In the genomic region with DNA sequence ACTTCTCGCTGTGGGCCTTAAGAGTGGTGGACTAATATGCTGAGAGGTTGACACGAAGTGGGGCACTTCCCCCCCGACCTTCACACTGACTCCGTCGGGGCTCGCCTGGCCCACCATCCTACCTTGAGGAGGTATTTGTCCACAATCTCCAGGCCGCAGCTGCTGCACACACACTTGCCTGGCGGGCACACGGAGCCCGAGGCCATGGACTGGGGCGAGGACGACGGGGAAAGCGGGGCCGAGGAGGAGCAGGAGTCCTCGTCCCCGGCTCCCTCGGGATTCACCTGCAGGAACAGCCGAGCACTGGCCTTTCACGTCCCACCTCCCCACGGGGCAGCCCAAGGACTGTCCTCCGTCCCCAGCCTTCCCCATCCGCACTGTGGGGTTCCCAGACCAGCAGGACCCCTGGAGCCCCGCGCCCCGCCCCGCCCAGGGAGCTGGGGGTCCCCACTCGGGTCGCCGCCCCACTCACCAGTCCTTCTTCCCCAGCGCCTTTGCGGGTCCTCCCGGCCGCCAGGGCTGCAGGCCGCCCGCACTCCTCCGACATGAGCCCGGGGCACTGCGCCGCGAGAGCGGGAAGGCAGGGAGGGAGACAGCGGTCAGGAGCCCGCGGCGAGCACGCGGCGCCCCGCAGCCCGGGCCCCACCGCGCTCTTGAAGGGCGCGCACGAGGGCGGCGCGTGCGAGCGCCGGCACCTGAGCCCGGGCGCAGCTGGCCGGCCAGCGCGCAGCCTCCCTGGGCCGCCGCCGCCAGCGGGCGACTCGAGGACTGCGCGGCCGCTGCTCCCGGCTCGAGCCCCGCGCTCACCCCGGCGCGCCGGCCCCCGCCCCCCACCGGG, we compare ENCODE assay signal across 8 mouse cellular contexts. TPM values are rescaled to one million over a fixed set of nuclear protein-coding genes. Genes with fewer than 3 reads are reported as not detected.
DNase-seq lines count a peak whose midpoint lies in the region; ATAC-seq and TF ChIP-seq lines count a peak whose summit lies in the region.

No protein-coding gene starts in this region.

- no peak for DNase-seq in heart, postnatal 4 days
- peak; percentile 26 for DNase-seq in hindbrain, postnatal 0 days (ENCODE audit: low spot score)
- no peak for DNase-seq in cerebellum, adult 9-11 months

- peak overlapping the region; percentile 0; the same call in 1 of the 2 replicates for H3K9ac ChIP-seq in heart, embryonic 12.5 days
- H3K9ac ChIP-seq in embryonic facial prominence, embryonic 13.5 days = peak overlapping the region; percentile 89
- H3K9ac ChIP-seq in hindbrain, postnatal 0 days (replicated peaks; ENCODE audit: low read length) = 0 out of 2 replicates have a peak overlapping the region, but pooled peaks have one; percentile 13
- H3K9ac ChIP-seq in midbrain, embryonic 13.5 days (replicated peaks) = peak overlapping the region; percentile 54; the same call in 1 of the 2 replicates

- H3K4me2 ChIP-seq in heart, embryonic 12.5 days = peak overlapping the region; percentile 80
- peak overlapping the region; percentile 71 for H3K4me2 ChIP-seq in embryonic facial prominence, embryonic 13.5 days
- H3K4me2 ChIP-seq in hindbrain, postnatal 0 days (ENCODE audit: low read depth, low read length) = peak overlapping the region; percentile 58
- peak overlapping the region; percentile 71 for H3K4me2 ChIP-seq in midbrain, embryonic 13.5 days (replicated peaks)

- peaks cover 65% of the 10 kb centered on the region for H3K27me3 ChIP-seq in heart, embryonic 12.5 days (replicated peaks)
- peaks cover 80% of the 10 kb centered on the region for H3K27me3 ChIP-seq in embryonic facial prominence, embryonic 13.5 days
- peaks cover 63% of the 10 kb centered on the region for H3K27me3 ChIP-seq in hindbrain, postnatal 0 days (ENCODE audit: insufficient read depth, low read length)
- H3K27me3 ChIP-seq in midbrain, embryonic 13.5 days = peaks cover 90% of the 10 kb centered on the region

- 4% methylated on average over 81 of the region's 86 CpGs for WGBS in heart, embryonic 12.5 days
- WGBS in embryonic facial prominence, embryonic 13.5 days = under 1% methylated on average over 78 of the region's 86 CpGs
- WGBS in hindbrain, postnatal 0 days = 1% methylated on average over 65 of the region's 86 CpGs
- WGBS in midbrain, embryonic 13.5 days = 1% methylated on average over 47 of the region's 86 CpGs

- TF ChIP-seq CTCF in hindbrain, postnatal 0 days (IDR thresholded peaks at IDR 0.05; ENCODE audit: low read depth) = no peak

- no peak overlapping the region for H3K27ac ChIP-seq in heart, embryonic 12.5 days (ENCODE audit: poor library complexity, severe bottlenecking)
- peak overlapping the region; percentile 97 for H3K27ac ChIP-seq in embryonic facial prominence, embryonic 13.5 days
- no peak overlapping the region for H3K27ac ChIP-seq in hindbrain, postnatal 0 days
- H3K27ac ChIP-seq in midbrain, embryonic 13.5 days = no peak overlapping the region

- peaks cover 23% of the 10 kb centered on the region for H3K4me1 ChIP-seq in heart, embryonic 12.5 days (replicated peaks)
- H3K4me1 ChIP-seq in embryonic facial prominence, embryonic 13.5 days = peaks cover 26% of the 10 kb centered on the region
- H3K4me1 ChIP-seq in hindbrain, postnatal 0 days (ENCODE audit: insufficient read depth, low read length) = no peaks in the 10 kb centered on the region
- H3K4me1 ChIP-seq in midbrain, embryonic 13.5 days (replicated peaks) = peaks cover 30% of the 10 kb centered on the region

- peak overlapping the region; percentile 48 for H3K4me3 ChIP-seq in heart, embryonic 12.5 days
- H3K4me3 ChIP-seq in embryonic facial prominence, embryonic 13.5 days = peak overlapping the region; percentile 62
- H3K4me3 ChIP-seq in hindbrain, postnatal 0 days (ENCODE audit: low read length) = peak overlapping the region; percentile 36
- H3K4me3 ChIP-seq in midbrain, embryonic 13.5 days (replicated peaks) = peak overlapping the region; percentile 41

- no peaks in the 10 kb centered on the region for H3K36me3 ChIP-seq in heart, embryonic 12.5 days
- no peaks in the 10 kb centered on the region for H3K36me3 ChIP-seq in embryonic facial prominence, embryonic 13.5 days
- H3K36me3 ChIP-seq in hindbrain, postnatal 0 days (ENCODE audit: insufficient read depth, low read length) = no peaks in the 10 kb centered on the region
- no peaks in the 10 kb centered on the region for H3K36me3 ChIP-seq in midbrain, embryonic 13.5 days

- ATAC-seq in heart, embryonic 12.5 days (ENCODE audit: insufficient number of reproducible peaks, low FRiP score) = peak; percentile 73
- ATAC-seq in embryonic facial prominence, embryonic 13.5 days (ENCODE audit: insufficient number of reproducible peaks, insufficient read depth, low FRiP score, low TSS enrichment, low read depth) = peak; percentile 33; the same call in 1 of the 2 replicates
- peak; percentile 77 for ATAC-seq in hindbrain, postnatal 0 days
- peak; percentile 93 for ATAC-seq in midbrain, embryonic 13.5 days
- ATAC-seq in erythroblast, adult 5-6 weeks (replicated peaks; ENCODE audit: low FRiP score, poor library complexity, severe bottlenecking) = no peak
- ATAC-seq in activated CD4-positive, CD25-positive, alpha-beta regulatory T cell, adult 4 months = no peak

- H3K9me3 ChIP-seq in heart, embryonic 12.5 days (replicated peaks) = no peaks in the 10 kb centered on the region
- H3K9me3 ChIP-seq in embryonic facial prominence, embryonic 13.5 days = no peaks in the 10 kb centered on the region
- H3K9me3 ChIP-seq in hindbrain, postnatal 0 days (ENCODE audit: low read length) = no peaks in the 10 kb centered on the region
- no peaks in the 10 kb centered on the region for H3K9me3 ChIP-seq in midbrain, embryonic 13.5 days

RNA-seq across cellular contexts. Expression of gene Lhx8, which starts 2.4 kb away (rescaled TPM):
- 0.17 TPM in 1 of 2 replicates, not detected in the other for polyA plus RNA-seq in heart, embryonic 12.5 days (2016; fragmentation: Nextera tagmentation; extraction: Ambion mirVana)
- total RNA-seq in heart, postnatal 4 days (2021) = not detected
- polyA plus RNA-seq in embryonic facial prominence, embryonic 13.5 days (2015; fragmentation: Nextera tagmentation; extraction: Ambion mirVana) = 58.2 and 61.9 TPM in 2 replicates
- total RNA-seq in hindbrain, postnatal 0 days (2014; rRNA removed) = not detected in 2 replicates
- polyA plus RNA-seq in hindbrain, postnatal 0 days (2015; fragmentation: Nextera tagmentation; extraction: Ambion mirVana) = 0.20 and 0.21 TPM in 2 replicates
- polyA plus RNA-seq in midbrain, embryonic 13.5 days (2015; fragmentation: Nextera tagmentation; extraction: Ambion mirVana) = 0.37 and 1.4 TPM in 2 replicates
- total RNA-seq in erythroblast, adult 5-6 weeks (2015; ENCODE audit: low replicate concordance) = not detected in 2 replicates
- not detected in 2 replicates for total RNA-seq in erythroblast, adult 5-6 weeks (2017; ENCODE audit: low replicate concordance)
- polyA plus RNA-seq in activated CD4-positive, CD25-positive, alpha-beta regulatory T cell, adult 4 months (2017; shearing (Covaris generic)) = not detected

Comparison
In these comparisons a context has a peak if more than half of its experiments do, and no peak if none do; other contexts are left out.
1. ATAC-seq: peak in heart, embryonic 12.5 days (single experiment), embryonic facial prominence, embryonic 13.5 days (single experiment), hindbrain, postnatal 0 days (single experiment) and midbrain, embryonic 13.5 days (single experiment); none in erythroblast, adult 5-6 weeks (single experiment) and activated CD4-positive, CD25-positive, alpha-beta regulatory T cell, adult 4 months (single experiment).
2. H3K9ac ChIP-seq: peak in every context shown above with its lines; median percentile 89 in embryonic facial prominence, embryonic 13.5 days; 54 in midbrain, embryonic 13.5 days; 13 in hindbrain, postnatal 0 days; 0 in heart, embryonic 12.5 days.
3. RNA of gene Lhx8, which starts 2.4 kb away (polyA plus RNA-seq): 58.2 to 61.9 TPM in embryonic facial prominence, embryonic 13.5 days; 0.37 to 1.4 TPM in midbrain, embryonic 13.5 days, 0.20 to 0.21 TPM in hindbrain, postnatal 0 days, 0.17 TPM in heart, embryonic 12.5 days and not detected in activated CD4-positive, CD25-positive, alpha-beta regulatory T cell, adult 4 months; every median in the first group is over 10 times any median in the second.
4. Peak in every context shown above with its lines, with median percentiles within 50 percentile points of each other: H3K4me2 ChIP-seq and H3K4me3 ChIP-seq.